Mouse (Mus musculus) kidney, postnatal 0 days (tissue): Measurements from ENCODE around the gene Gm28043. TPM values are rescaled to one million over a fixed set of nuclear protein-coding genes. Genes with fewer than 3 reads are reported as not detected.

ENCODE experiments used
- ATAC-seq: fragments of 200-750 bp; cut with Nextera tagmentation; replicated peaks from 2 replicates; pipeline ENCODE4 v1.8.0; 2017; ENCODE audit warnings: low read depth, moderate number of reproducible peaks, moderate TSS enrichment, moderate library complexity; ENCODE audit not compliant: low FRiP score
- DNase-seq: peaks from one replicate; pipeline ENCODE4 v3.0.0-alpha.2; 2016; ENCODE audit warnings: low spot score
- H3K27ac ChIP-seq: fragments of 300-500 bp; sonication (generic); 2 replicates; pipeline ENCODE4 v1.5.1; 2014; ENCODE audit warnings: mild to moderate bottlenecking
- H3K27me3 ChIP-seq: fragments of 300-500 bp; sonication (generic); 2 replicates; pipeline ENCODE4 v1.6.1; 2014; ENCODE audit warnings: low read length, mixed read lengths; ENCODE audit not compliant: insufficient read depth
- H3K36me3 ChIP-seq: fragments of 300-500 bp; sonication (generic); 2 replicates; pipeline ENCODE4 v1.6.1; 2014; ENCODE audit warnings: low read length, mixed read lengths; ENCODE audit not compliant: insufficient read depth
- H3K4me1 ChIP-seq: fragments of 300-500 bp; sonication (generic); replicated peaks from 2 replicates; pipeline ENCODE4 v1.6.1; 2014; ENCODE audit warnings: antibody characterized with exemption, low read length, mixed read lengths; ENCODE audit not compliant: insufficient read depth
- H3K4me2 ChIP-seq: fragments of 300-500 bp; sonication (generic); 2 replicates; pipeline ENCODE4 v1.6.1; 2014; ENCODE audit warnings: mild to moderate bottlenecking, low read length, moderate library complexity, mixed read lengths
- H3K4me3 ChIP-seq: fragments of 300-500 bp; sonication (generic); replicated peaks from 2 replicates; pipeline ENCODE4 v1.5.1; 2014; ENCODE audit warnings: low read depth, low read length
- H3K9ac ChIP-seq: fragments of 300-500 bp; sonication (generic); 2 replicates; pipeline ENCODE4 v1.6.1; 2014; ENCODE audit warnings: low read depth, low read length
- H3K9me3 ChIP-seq: fragments of 300-500 bp; sonication (generic); replicated peaks from 2 replicates; pipeline ENCODE4 v1.6.1; 2016; ENCODE audit warnings: low read length, inconsistent platforms, mixed read lengths
- CTCF ChIP-seq: IDR thresholded peaks from 2 replicates; pipeline ENCODE4 v1.5.1; 2016; ENCODE audit warnings: antibody characterized with exemption, low read depth, mild to moderate bottlenecking, moderate library complexity
- WGBS: fragments of 180-500 bp; shearing (Covaris S2); extraction: QIAGEN DNeasy Blood & Tissue Kit; methylation state at CpG from one replicate; pipeline ENCODE4 v1.1.7; 2014; 5-methylcytosine and 5-hydroxymethylcytosine counted together
- microRNA-seq: library from miRNA; unstranded; fragments of <30 nt; microRNA quantifications from one replicate; pipeline ENCODE4, GENCODE M21; 2016
- polyA plus RNA-seq: library from polyadenylated mRNA; unstranded; fragments of >200 nt; fragmentation: Nextera tagmentation; extraction: Ambion mirVana; gene quantifications from 2 replicates; pipeline ENCODE4 v1.2.1, GENCODE M21; 2015

Gene Gm28043
- polyA plus RNA-seq, 1 experiment from 2014 or later, result 2.1 TPM

GRCm38 (mm10) chr17:29731266-29731952 lies 116.7 kb downstream of the Gm28043 start:
- Histone ChIP-seq H3K27ac (no peak overlapping the region), H3K36me3 (no peaks in the 10 kb centered on the region), H3K4me1 (no peaks in the 10 kb centered on the region), H3K9me3 (no peaks in the 10 kb centered on the region), H3K4me2 (no peak overlapping the region), H3K27me3 (no peaks in the 10 kb centered on the region), H3K4me3 (no peak overlapping the region), H3K9ac (no peak overlapping the region)
- DNase-seq, result no peak
- no peak for TF ChIP-seq CTCF
- no peak for ATAC-seq
- 59% methylated on average over 12 of the region's 12 CpGs for WGBS

GRCm38 (mm10) chr17:29731953-29732325 lies 117.3 kb downstream of the Gm28043 start:
- Histone ChIP-seq H3K27ac (no peak overlapping the region), H3K9me3 (no peaks in the 10 kb centered on the region), H3K36me3 (no peaks in the 10 kb centered on the region), H3K9ac (no peak overlapping the region), H3K4me2 (no peak overlapping the region), H3K4me1 (no peaks in the 10 kb centered on the region), H3K4me3 (no peak overlapping the region), H3K27me3 (no peaks in the 10 kb centered on the region)
- WGBS, result 53% methylated on average over 6 of the region's 6 CpGs
- no peak for TF ChIP-seq CTCF
- DNase-seq, result no peak
- no peak for ATAC-seq

GRCm38 (mm10) chr17:29732522-29732921 lies 117.8 kb downstream of the Gm28043 start:
- Histone ChIP-seq H3K36me3 (no peaks in the 10 kb centered on the region), H3K27me3 (no peaks in the 10 kb centered on the region), H3K9me3 (no peaks in the 10 kb centered on the region), H3K4me2 (no peak overlapping the region), H3K4me3 (no peak overlapping the region), H3K9ac (no peak overlapping the region), H3K27ac (no peak overlapping the region), H3K4me1 (no peaks in the 10 kb centered on the region)
- 69% methylated on average over 2 of the region's 2 CpGs for WGBS
- DNase-seq (no peak), ATAC-seq (no peak)
- no peak for TF ChIP-seq CTCF

- H3K4me1 ChIP-seq, result no peaks in the 10 kb centered on the region; the same call in 1 of the 2 replicates
- TF ChIP-seq CTCF, result no peak
- peak; percentile 63 for DNase-seq
- no peak for ATAC-seq
- no peak overlapping the region for H3K9ac ChIP-seq
- no peak overlapping the region for H3K4me3 ChIP-seq
- no peak overlapping the region for H3K27ac ChIP-seq
- 0 out of 2 replicates have a peak, but pooled peaks cover 5% of the 10 kb centered on the region for H3K27me3 ChIP-seq
- H3K9me3 ChIP-seq, result no peaks in the 10 kb centered on the region
- WGBS, result 29% methylated on average over 15 of the region's 15 CpGs
- H3K4me2 ChIP-seq, result no peak overlapping the region
- H3K36me3 ChIP-seq, result no peaks in the 10 kb centered on the region
Observed at GRCm38 (mm10) chr17:29736448-29737014, 121.9 kb downstream of the Gm28043 start.

DNA sequence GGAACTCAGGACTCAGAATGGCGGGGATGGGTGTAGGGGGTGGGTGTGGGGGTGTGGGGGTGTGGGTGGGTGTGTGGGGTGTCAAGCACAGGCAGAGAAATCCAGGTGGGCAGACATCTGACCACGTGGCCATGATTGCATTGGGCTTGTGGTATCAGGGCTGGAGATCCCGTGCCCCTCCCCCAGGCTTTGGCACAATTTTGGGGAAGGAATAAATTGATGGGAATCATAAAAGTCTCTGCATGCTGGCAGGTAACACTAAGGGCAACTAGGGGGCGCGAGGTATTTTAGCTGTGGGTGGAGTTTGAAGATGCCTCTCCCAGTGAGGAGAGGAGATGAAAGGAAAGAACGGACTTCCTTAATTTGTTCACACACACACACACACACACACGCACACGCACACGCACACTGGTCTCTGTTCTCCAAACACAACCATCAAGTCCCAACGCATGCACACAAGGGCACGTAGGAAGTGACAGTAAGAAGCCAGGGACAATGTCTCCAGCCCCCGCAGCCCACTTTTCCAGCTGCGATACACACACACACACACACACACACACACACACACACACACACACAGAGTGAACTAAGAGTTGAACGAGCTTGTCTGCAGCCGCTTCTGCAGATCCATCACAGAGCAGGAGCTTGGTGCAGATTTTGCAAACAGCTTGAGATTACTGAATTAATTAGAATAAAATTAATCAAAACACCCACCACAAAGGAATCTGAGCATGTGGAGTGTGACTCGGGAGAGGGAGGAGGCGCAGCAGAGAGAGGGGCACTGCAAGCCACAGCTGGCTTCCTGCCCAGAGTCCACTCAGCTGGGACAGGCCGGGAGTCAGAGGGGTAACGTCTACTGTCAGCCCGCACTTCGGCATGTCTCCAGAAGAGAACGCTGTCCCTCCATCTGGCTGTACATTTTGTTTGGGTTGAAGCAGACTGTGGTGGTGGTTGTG lies 123.5 kb downstream of the Gm28043 start:
- no peak overlapping the region for H3K27ac ChIP-seq
- 0 out of 2 replicates have a peak overlapping the region, but pooled peaks have one; percentile 0 for H3K4me3 ChIP-seq
- H3K9me3 ChIP-seq, result no peaks in the 10 kb centered on the region
- no peaks in the 10 kb centered on the region for H3K36me3 ChIP-seq
- 0 out of 2 replicates have a peak, but pooled peaks cover 5% of the 10 kb centered on the region for H3K27me3 ChIP-seq
- 16% methylated on average over 22 of the region's 22 CpGs for WGBS
- ATAC-seq, result peak; percentile 81
- peak; percentile 65 for TF ChIP-seq CTCF
- H3K4me1 ChIP-seq, result no peaks in the 10 kb centered on the region; the same call in 1 of the 2 replicates
- peak overlapping the region; percentile 40 for H3K4me2 ChIP-seq
- H3K9ac ChIP-seq, result no peak overlapping the region
- DNase-seq, result peak; percentile 93

- no peak overlapping the region for H3K4me3 ChIP-seq
Observed at GRCm38 (mm10) chr17:29747466-29747865, 132.8 kb downstream of the Gm28043 start.

More at GRCm38 (mm10) chr17:29747466-29747865, 132.8 kb downstream of the Gm28043 start:
- ATAC-seq, result no peak
- Histone ChIP-seq H3K9me3 (no peaks in the 10 kb centered on the region), H3K4me2 (no peak overlapping the region), H3K27me3 (no peaks in the 10 kb centered on the region), H3K4me1 (peaks cover 10% of the 10 kb centered on the region; the same call in 1 of the 2 replicates), H3K27ac (no peak overlapping the region), H3K9ac (no peak overlapping the region), H3K36me3 (no peaks in the 10 kb centered on the region)
- no peak for TF ChIP-seq CTCF
- peak; percentile 59 for DNase-seq
- WGBS, result 54% methylated on average over 6 of the region's 6 CpGs

Small RNA genes within 50 kb of the gene (microRNA-seq; reads per million reads assigned to microRNA genes)
- not detected for gene Mir7667

Other genes with a start within 250 kb of the Gm28043 start
- 21.3 and 21.6 TPM in 2 replicates for gene Pim1, start 124.1 kb upstream of the Gm28043 start, polyA plus RNA-seq
- gene Gm17657, start 65.2 kb upstream of the Gm28043 start, polyA plus RNA-seq, result not detected in 2 replicates
- 11.9 and 12.0 TPM in 2 replicates for gene Tbc1d22b, start 65.1 kb upstream of the Gm28043 start, polyA plus RNA-seq
- 0.20 and 0.51 TPM in 2 replicates for gene Tmem217, start 62.5 kb upstream of the Gm28043 start, polyA plus RNA-seq
- gene Rnf8, start 86 bp upstream of the Gm28043 start, polyA plus RNA-seq, result 50.3 and 56.1 TPM in 2 replicates
- gene Cmtr1, start 45.7 kb downstream of the Gm28043 start, polyA plus RNA-seq, result 102 and 110 TPM in 2 replicates
- gene Ccdc167, start 102.2 kb downstream of the Gm28043 start, polyA plus RNA-seq, result 8.2 and 9.2 TPM in 2 replicates